Mouse (Mus musculus): ENCODE results near the gene Wasl. TPM values are rescaled to one million over a fixed set of nuclear protein-coding genes. Genes with fewer than 3 reads are reported as not detected.

The Wasl gene
- polyA plus RNA-seq, 1 experiment, result 4.0 TPM

- no peaks in the 10 kb centered on the region for H3K27me3 ChIP-seq (ENCODE audit: control insufficient read depth)
- no peak for TF ChIP-seq GATA1 (IDR thresholded peaks at IDR 0.05; ENCODE audit: low read length)
- no peak for TF ChIP-seq TAL1 (IDR thresholded peaks at IDR 0.05; ENCODE audit: low read length)
- H3K36me3 ChIP-seq (ENCODE audit: control insufficient read depth), result peaks cover 43% of the 10 kb centered on the region
- H3K4me3 ChIP-seq (replicated peaks), result no peak overlapping the region
- no peaks in the 10 kb centered on the region for H3K4me1 ChIP-seq (ENCODE audit: control insufficient read depth)
- no peaks in the 10 kb centered on the region for H3K9me3 ChIP-seq (ENCODE audit: control insufficient read depth, low read length)
These were observed 32.7 kb downstream of the Wasl start for GRCm38 (mm10) chr6:24632061-24632460.

GRCm38 (mm10) chr6:24628499-24628898, 36.3 kb downstream of the Wasl start:
- H3K36me3 ChIP-seq (ENCODE audit: control insufficient read depth), result peaks cover 46% of the 10 kb centered on the region
- TF ChIP-seq TAL1 (IDR thresholded peaks at IDR 0.05; ENCODE audit: low read length), result no peak
- no peak for TF ChIP-seq GATA1 (IDR thresholded peaks at IDR 0.05; ENCODE audit: low read length)
- no peaks in the 10 kb centered on the region for H3K9me3 ChIP-seq (ENCODE audit: control insufficient read depth, low read length)
- H3K4me3 ChIP-seq (replicated peaks), result no peak overlapping the region
- no peaks in the 10 kb centered on the region for H3K27me3 ChIP-seq (ENCODE audit: control insufficient read depth)
- H3K4me1 ChIP-seq (ENCODE audit: control insufficient read depth), result no peaks in the 10 kb centered on the region

- H3K9me3 ChIP-seq (ENCODE audit: control insufficient read depth, low read length), result no peaks in the 10 kb centered on the region
- TF ChIP-seq TAL1 (IDR thresholded peaks at IDR 0.05; ENCODE audit: low read length), result no peak
- no peak for TF ChIP-seq GATA1 (IDR thresholded peaks at IDR 0.05; ENCODE audit: low read length)
- H3K36me3 ChIP-seq (ENCODE audit: control insufficient read depth), result peaks cover 42% of the 10 kb centered on the region
- H3K27me3 ChIP-seq (ENCODE audit: control insufficient read depth), result no peaks in the 10 kb centered on the region
- no peaks in the 10 kb centered on the region for H3K4me1 ChIP-seq (ENCODE audit: control insufficient read depth)
- H3K4me3 ChIP-seq (replicated peaks), result no peak overlapping the region
These were observed 37.2 kb downstream of the Wasl start for GRCm38 (mm10) chr6:24627586-24628030.

- H3K36me3 ChIP-seq (ENCODE audit: control insufficient read depth), result peaks cover 65% of the 10 kb centered on the region
- no peaks in the 10 kb centered on the region for H3K4me1 ChIP-seq (ENCODE audit: control insufficient read depth)
- H3K4me3 ChIP-seq (replicated peaks), result no peak overlapping the region
- H3K27me3 ChIP-seq (ENCODE audit: control insufficient read depth), result no peaks in the 10 kb centered on the region
- TF ChIP-seq TAL1 (IDR thresholded peaks at IDR 0.05; ENCODE audit: low read length) (no peak), GATA1 (IDR thresholded peaks at IDR 0.05; ENCODE audit: low read length) (no peak)
- no peaks in the 10 kb centered on the region for H3K9me3 ChIP-seq (ENCODE audit: control insufficient read depth, low read length)
These were observed 42.7 kb downstream of the Wasl start for GRCm38 (mm10) chr6:24622098-24622497.

GRCm38 (mm10) chr6:24620936-24621335, 43.9 kb downstream of the Wasl start:
- no peak overlapping the region for H3K4me3 ChIP-seq (replicated peaks)
- no peaks in the 10 kb centered on the region for H3K27me3 ChIP-seq (ENCODE audit: control insufficient read depth)
- TF ChIP-seq GATA1 (IDR thresholded peaks at IDR 0.05; ENCODE audit: low read length) (no peak), TAL1 (IDR thresholded peaks at IDR 0.05; ENCODE audit: low read length) (no peak)
- H3K36me3 ChIP-seq (ENCODE audit: control insufficient read depth), result peaks cover 68% of the 10 kb centered on the region
- no peaks in the 10 kb centered on the region for H3K9me3 ChIP-seq (ENCODE audit: control insufficient read depth, low read length)
- no peaks in the 10 kb centered on the region for H3K4me1 ChIP-seq (ENCODE audit: control insufficient read depth)

GRCm38 (mm10) chr6:24619285-24620045, 45.3 kb downstream of the Wasl start:
- H3K4me3 ChIP-seq (replicated peaks), result no peak overlapping the region
- peaks cover 72% of the 10 kb centered on the region for H3K36me3 ChIP-seq (ENCODE audit: control insufficient read depth)
- H3K9me3 ChIP-seq (ENCODE audit: control insufficient read depth, low read length), result no peaks in the 10 kb centered on the region
- H3K27me3 ChIP-seq (ENCODE audit: control insufficient read depth), result no peaks in the 10 kb centered on the region
- TF ChIP-seq TAL1 (IDR thresholded peaks at IDR 0.05; ENCODE audit: low read length), result no peak
- TF ChIP-seq GATA1 (IDR thresholded peaks at IDR 0.05; ENCODE audit: low read length), result no peak
- no peaks in the 10 kb centered on the region for H3K4me1 ChIP-seq (ENCODE audit: control insufficient read depth)

- Histone ChIP-seq H3K4me1 (ENCODE audit: control insufficient read depth) (no peaks in the 10 kb centered on the region), H3K27me3 (ENCODE audit: control insufficient read depth) (no peaks in the 10 kb centered on the region), H3K9me3 (ENCODE audit: control insufficient read depth, low read length) (no peaks in the 10 kb centered on the region), H3K4me3 (replicated peaks) (no peak overlapping the region), H3K36me3 (ENCODE audit: control insufficient read depth) (peaks cover 72% of the 10 kb centered on the region)
- TF ChIP-seq GATA1 (IDR thresholded peaks at IDR 0.05; ENCODE audit: low read length) (no peak), TAL1 (IDR thresholded peaks at IDR 0.05; ENCODE audit: low read length) (no peak)
These were observed 48.1 kb downstream of the Wasl start for GRCm38 (mm10) chr6:24616746-24617145.

GRCm38 (mm10) chr6:24613918-24614317, 50.9 kb downstream of the Wasl start:
- Histone ChIP-seq H3K36me3 (ENCODE audit: control insufficient read depth) (peaks cover 59% of the 10 kb centered on the region), H3K27me3 (ENCODE audit: control insufficient read depth) (no peaks in the 10 kb centered on the region), H3K4me1 (ENCODE audit: control insufficient read depth) (no peaks in the 10 kb centered on the region), H3K9me3 (ENCODE audit: control insufficient read depth, low read length) (no peaks in the 10 kb centered on the region), H3K4me3 (replicated peaks) (no peak overlapping the region)
- TF ChIP-seq TAL1 (IDR thresholded peaks at IDR 0.05; ENCODE audit: low read length), result no peak
- TF ChIP-seq GATA1 (IDR thresholded peaks at IDR 0.05; ENCODE audit: low read length), result no peak

- Histone ChIP-seq H3K36me3 (ENCODE audit: control insufficient read depth) (peaks cover 54% of the 10 kb centered on the region), H3K4me1 (ENCODE audit: control insufficient read depth) (no peaks in the 10 kb centered on the region)
- no peak for TF ChIP-seq TAL1 (IDR thresholded peaks at IDR 0.05; ENCODE audit: low read length)
- TF ChIP-seq GATA1 (IDR thresholded peaks at IDR 0.05; ENCODE audit: low read length), result no peak
These were observed 51.5 kb downstream of the Wasl start for GRCm38 (mm10) chr6:24613346-24613745.

More at GRCm38 (mm10) chr6:24613346-24613745, 51.5 kb downstream of the Wasl start:
- Histone ChIP-seq H3K9me3 (ENCODE audit: control insufficient read depth, low read length) (no peaks in the 10 kb centered on the region), H3K4me3 (replicated peaks) (no peak overlapping the region), H3K27me3 (ENCODE audit: control insufficient read depth) (no peaks in the 10 kb centered on the region)
